Mouse (Mus musculus) heart, postnatal 0 days (tissue): ENCODE results near the gene Gm49416.

Source experiments
- CTCF ChIP-seq: IDR thresholded peaks from 2 replicates; pipeline ENCODE4 v1.5.1; 2016; ENCODE audit warnings: antibody characterized with exemption, control low read depth, low read depth
- EP300 ChIP-seq: IDR thresholded peaks from 2 replicates; pipeline ENCODE4 v1.6.1; 2016; ENCODE audit warnings: antibody characterized with exemption, low read depth

DNA sequence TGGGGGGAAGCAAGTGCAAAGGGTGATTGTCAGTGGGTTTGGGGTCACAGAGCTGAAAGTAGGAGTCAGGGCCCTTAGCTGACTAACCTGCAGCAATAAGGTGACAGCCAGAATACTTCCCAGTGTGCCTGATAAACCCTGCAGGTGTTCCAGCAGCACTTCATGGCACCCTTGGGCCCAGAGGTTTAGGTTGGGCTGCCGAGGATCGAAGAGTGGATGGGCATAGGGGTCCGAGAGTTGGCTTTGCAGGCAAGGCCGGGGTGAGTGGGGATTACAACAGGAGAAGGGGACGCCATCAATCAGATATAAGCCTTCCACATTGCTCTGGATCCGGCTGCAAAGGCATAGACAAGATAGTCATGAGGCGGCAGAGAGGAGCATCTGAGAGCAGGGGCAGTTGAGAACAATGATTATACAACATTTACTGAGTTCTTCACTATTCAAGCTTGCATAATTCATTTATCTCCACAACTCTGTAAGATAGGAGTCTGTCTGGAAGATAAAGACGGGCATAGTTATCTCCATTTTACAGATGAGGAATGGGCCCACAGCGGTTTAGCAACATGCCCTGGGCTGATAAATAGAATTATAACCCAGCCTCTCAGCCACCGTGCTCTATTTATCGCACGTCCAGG, 39.3 kb downstream of the Gm49416 start:
- no peak for TF ChIP-seq EP300
- TF ChIP-seq CTCF: no peak
